Mouse (Mus musculus): ENCODE results near the gene Cacna2d4.

Gene Cacna2d4

GRCm38 (mm10) chr6:119220297-119220696 lies 16.0 kb upstream of the Cacna2d4 start:
- DNase-seq (ENCODE audit: low read depth, low spot score), result peak; percentile 54

GRCm38 (mm10) chr6:119224451-119225195 lies 11.7 kb upstream of the Cacna2d4 start:
- DNase-seq (ENCODE audit: low read depth, low spot score), result no peak

DNA sequence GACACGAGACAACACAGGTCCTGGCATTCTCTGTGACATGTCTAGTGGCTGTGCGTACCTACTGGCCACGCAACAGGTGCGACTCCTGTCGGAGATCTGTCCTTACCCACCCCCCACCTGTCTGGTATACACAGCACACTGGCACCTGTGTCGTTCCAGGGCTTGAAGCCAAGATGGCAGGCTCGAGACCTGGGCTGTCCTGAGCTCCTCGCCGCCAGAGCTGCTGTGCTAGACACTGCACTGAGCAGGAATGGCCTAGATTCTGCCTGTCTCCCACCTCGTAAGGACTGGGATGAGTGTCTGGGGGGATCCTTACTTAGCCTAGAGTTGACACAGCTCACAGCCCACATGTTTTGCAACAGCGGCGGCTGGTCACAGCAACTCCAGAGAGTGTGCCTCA lies 11.1 kb upstream of the Cacna2d4 start:
- no peak for DNase-seq (ENCODE audit: low read depth, low spot score)

- DNase-seq (ENCODE audit: low read depth, low spot score), result no peak
Measured at GRCm38 (mm10) chr6:119225731-119226130, 10.6 kb upstream of the Cacna2d4 start.

DNA sequence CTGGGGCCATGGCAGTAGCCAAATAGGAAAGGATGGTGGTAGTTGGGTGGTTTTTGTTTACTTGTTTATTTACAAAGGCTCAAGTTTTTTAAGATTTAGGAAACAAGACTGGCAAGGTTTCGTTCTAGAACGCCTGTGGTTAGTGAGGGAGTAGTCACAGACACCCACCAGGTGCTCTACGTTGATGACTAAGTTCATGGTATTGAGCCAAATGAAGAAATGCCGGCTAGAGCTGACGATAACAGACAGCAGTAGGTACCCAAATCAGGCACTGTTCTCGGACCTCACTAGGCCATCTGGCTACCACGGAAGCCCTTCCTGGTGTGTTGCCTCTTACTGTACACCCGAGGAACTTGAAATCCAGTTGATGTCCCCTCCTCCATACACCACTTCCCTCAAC lies 9.3 kb upstream of the Cacna2d4 start:
- no peak for DNase-seq (ENCODE audit: low read depth, low spot score)

DNA sequence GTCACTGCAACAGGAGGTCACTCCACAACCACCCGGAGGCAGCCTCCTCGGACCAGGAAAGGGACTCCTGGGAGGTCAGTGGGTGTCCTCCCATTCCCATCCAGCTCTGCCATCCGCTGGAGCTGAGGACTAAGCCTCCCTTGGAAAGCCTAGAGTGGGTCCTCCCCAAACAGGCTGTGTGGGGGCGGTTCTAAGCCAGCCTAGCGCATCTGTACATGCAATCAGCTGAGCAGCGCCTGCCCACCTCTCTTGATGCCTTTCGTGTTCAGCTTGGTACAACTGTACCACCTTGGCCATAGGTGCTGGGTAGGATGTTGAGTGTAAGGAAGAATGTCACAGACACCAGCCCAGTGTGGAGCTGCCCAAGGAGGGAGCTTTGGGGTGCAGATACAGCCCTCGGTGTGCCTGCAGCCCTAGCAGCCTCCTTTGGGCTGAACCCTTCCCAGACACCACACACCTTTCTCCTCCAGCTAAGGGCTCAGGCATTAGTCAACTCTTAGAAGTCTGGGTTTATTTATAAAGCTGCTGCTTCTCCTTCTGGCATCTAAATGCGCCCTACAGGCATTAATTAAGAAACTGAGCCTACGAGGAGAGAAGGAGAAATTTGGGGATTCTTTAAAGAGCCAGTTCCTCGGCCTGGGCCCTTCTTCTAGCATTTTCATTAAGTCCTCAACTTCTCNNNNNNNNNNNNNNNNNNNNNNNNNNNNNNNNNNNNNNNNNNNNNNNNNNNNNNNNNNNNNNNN lies 7.3 kb upstream of the Cacna2d4 start:
- no peak for DNase-seq (ENCODE audit: low read depth, low spot score)

- DNase-seq (ENCODE audit: low read depth, low spot score), result no peak
Measured at GRCm38 (mm10) chr6:119233066-119233465, 3.3 kb upstream of the Cacna2d4 start.

GRCm38 (mm10) chr6:119235441-119235840 lies 885 bp upstream of the Cacna2d4 start:
- no peak for DNase-seq (ENCODE audit: low read depth, low spot score)

DNA sequence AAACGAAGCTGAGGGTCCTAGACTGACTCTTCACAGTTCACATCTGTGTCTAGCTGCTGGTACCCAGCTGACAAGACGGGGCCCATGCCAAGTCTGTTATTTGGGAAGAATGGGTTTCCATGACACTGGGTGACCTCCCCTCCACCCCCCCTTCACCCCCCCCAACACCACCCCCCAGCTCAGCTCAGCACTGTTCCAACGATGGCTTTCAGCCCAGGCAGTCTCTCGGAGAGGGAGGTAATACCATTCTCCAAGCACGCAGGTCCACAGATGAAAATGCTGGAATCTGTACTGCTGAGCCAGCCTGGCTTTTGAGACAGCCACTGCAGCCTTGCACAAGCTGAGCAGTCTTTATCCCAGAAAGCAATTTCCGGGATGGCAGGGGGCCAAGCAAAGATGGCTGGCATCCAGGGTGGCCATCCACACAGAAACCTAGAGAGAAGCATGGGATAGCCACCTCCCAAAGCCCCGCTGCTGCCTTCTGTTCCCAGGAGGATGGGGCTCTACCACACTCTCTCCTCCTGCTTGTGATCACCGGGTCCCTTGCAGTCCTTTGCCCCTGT lies 1.2 kb downstream of the Cacna2d4 start:
- no peak for DNase-seq (ENCODE audit: low read depth, low spot score)

DNA sequence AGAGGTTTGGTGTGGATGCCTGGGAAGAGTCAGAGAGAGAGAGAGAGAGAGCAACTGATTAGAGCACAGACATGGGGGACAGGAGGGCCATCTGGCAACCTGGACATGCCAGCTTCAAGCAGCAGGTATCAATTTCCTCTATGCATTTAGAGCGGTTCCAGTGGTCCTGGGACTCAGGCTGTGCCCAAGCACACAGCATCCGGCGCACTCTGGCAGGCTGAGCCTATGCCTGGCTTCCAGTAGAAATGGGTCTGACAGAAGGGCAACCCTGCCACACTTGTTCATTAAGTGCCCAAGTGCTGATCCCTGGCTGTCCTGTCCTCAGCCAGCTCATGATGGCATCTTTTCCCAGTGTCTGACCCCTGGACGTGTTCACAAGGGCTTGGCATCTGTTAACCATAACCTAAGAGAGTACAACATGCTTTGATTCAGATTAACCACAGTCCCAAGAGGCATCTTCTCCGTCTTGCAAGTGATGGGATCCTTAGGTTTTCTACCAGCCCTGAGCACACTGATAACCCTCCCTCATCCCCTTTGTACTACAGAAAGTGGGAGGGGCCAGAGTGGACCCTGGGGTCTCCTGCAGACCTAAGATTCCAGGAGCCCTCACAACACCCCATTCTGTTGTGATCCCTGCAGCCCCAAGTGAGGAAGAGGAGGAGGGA lies 3.1 kb downstream of the Cacna2d4 start:
- DNase-seq (ENCODE audit: low read depth, low spot score), result no peak

- peak; percentile 79 for DNase-seq (ENCODE audit: low read depth, low spot score)
Measured at GRCm38 (mm10) chr6:119240256-119240655, 3.9 kb downstream of the Cacna2d4 start.

DNA sequence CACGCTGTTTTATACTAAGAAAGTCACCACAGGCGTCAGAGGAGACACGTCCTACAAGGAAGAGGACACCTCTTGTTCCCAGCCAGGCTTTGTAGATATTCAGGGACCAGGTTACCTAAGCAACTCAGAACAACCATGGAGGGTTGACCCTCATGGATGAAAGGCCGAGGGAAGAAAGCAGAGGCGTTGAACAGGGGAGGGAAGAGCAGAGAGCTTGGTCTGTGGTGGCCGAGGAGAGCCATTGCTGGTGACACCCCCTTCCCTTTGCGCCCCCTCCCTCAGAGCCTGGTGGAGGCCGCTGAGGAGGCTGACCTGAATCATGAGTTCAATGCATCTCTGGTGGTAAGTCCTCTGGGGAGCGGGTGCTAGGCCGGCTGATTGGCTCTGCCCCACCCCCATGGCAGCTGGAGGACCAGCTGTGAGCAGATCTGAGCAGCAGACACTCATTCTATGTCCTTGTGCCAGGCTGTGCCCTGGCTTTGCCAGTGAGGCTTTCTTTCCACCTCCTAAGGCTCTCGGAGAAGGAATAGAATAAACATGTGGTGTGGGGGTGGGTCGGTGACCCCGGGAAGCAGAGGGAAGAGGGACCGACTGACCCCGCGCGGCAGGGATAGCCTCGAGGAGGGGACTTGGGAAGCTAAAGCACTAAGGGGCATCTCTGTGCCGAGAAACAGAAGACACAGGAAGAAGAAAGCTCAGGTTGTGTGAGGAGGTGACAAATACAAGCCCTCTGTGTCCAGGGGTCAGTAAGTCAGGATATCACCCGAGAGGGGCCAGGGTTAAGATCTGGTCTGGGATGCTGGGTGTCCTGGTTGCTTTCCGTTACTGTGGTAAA lies 4.8 kb downstream of the Cacna2d4 start:
- DNase-seq (ENCODE audit: low read depth, low spot score), result peak; percentile 30

DNA sequence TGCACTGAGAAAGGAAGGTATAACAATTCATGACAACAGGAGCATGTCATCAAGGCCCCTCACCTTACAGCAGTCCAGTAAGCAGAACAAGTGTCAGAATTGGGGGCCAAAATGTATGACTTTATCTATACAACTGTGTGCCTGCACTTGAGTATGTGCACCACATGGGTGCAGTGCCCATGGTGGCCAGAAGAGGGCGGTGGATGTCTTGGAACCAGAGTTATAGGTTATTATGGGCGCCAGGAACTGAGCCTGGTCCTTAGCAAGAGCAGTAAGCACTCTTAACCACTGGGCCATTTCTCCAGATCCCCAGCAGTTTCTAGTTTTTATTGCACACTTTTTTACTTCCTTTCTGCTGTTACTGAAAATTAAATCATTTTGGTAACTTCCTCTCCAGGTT lies 9.8 kb downstream of the Cacna2d4 start:
- DNase-seq (ENCODE audit: low read depth, low spot score), result no peak

DNA sequence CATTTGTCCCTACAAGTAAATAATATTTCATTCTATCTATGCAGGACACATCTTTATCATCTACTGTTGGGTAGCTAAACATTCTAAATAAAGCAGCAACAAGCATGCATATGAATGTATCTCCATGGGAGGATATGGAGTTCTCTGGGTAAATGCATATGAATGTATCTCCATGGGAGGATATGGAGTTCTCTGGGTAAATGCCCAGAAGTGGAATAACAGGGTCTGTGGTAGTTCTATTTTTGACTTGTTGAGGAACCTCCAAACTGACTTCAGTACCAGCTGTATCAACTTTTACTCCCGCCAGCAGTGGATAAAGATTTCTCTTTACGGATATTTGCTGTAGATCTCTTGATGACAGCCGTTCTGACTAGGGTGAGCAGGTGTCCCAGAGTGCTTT lies 12.3 kb downstream of the Cacna2d4 start:
- no peak for DNase-seq (ENCODE audit: low read depth, low spot score)

DNA sequence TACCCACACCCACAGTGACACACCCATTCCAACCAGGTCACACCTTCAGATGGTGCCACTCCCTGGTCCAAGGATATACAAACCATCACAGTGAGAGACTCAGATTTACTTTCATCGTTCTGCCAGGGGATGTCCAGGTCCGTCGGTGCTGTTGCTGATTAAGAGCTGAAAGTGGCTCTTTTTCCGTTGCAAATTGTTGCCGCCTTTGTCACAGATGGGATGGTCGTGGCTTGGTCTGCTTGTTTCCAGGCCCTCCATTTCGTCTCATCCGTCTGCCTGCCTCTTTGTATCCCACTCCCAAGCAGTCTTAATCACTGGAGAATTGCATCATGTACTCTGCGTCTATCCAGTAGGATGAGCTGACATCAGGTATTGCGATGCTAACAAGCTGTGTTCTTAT lies 13.4 kb downstream of the Cacna2d4 start:
- no peak for DNase-seq (ENCODE audit: low read depth, low spot score)

GRCm38 (mm10) chr6:119251704-119252103 lies 15.4 kb downstream of the Cacna2d4 start:
- DNase-seq (ENCODE audit: low read depth, low spot score), result no peak

DNA sequence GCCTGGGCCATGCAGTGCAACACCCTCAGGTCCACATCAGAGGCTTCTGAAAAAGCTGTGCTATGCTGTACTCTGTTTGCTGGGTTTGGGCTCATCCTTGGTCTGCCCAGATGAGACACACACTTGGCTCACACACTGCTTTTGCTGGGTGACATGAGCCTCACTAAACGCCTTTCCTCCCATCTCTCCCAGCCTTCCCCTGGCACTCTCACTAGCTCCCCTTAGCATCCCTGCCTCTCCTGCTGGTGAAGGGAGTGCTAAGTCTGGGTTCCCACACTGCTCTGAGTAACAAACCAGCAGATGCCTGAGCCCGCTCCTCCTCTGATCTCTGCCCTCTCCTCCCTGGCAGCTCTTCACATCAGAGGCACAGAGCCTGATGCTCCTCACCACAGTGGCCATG lies 40.4 kb downstream of the Cacna2d4 start:
- no peak for DNase-seq (ENCODE audit: low read depth, low spot score)

DNA sequence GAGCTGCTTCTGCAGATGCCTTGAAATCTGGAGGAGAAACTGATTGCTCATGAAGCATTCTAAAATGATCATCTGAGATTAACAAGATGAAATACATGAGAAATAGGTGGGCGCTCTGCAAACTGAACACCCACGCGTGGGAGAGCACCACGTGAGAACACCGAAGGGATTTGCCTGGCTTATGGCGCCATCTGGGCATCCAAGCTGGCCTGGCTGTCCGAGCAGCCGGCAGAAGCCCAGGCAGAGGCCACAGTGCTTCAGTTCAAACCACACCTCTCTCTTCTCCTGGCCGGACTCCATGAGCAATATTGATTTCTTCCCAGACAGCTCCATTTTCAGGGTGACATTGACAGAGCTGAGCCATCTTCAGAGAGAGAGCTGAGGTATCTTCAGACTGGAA lies 44.4 kb downstream of the Cacna2d4 start:
- DNase-seq (ENCODE audit: low read depth, low spot score), result peak; percentile 10

DNA sequence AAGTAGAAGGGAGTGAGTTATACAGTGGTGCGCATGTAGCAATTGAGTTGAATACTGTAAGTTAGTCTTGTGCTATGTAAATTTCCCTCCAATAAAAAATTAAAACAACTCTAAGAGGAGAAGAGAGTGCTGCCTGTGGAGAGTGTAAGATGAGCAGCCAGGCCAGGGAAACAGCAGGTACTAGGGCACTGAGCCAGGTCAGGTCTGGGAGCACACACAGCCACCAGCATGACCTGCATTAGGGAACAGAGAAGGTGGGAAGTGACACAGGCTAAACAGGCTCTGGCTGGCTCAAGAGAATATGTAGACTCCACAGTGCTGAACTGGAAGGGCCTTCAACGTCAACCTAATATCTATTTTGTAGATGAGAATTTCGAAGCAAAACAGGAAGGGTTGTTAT lies 65.0 kb downstream of the Cacna2d4 start:
- DNase-seq (ENCODE audit: low read depth, low spot score), result no peak

DNA sequence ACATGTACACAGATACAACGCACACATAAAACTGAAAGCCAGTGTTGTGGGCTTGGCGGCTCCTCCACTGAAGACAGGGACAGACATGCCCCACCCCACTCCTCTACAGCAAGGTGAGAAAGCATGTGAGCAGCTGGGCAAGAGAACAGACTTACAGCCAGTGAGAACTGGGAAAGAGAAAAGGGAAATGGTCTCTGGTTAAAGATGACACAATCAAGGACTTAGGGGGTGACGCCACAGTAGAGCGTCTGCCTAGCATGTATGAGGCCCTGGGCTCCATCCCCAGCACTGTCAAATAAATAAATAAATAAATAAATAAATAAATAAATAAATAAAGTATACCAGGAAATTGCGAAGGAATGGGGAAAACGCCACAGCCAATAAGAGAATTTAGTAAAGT lies 67.0 kb downstream of the Cacna2d4 start:
- DNase-seq (ENCODE audit: low read depth, low spot score), result no peak

- DNase-seq (ENCODE audit: low read depth, low spot score), result no peak
Measured at GRCm38 (mm10) chr6:119307867-119308413, 71.6 kb downstream of the Cacna2d4 start.
